Mouse (Mus musculus): ENCODE measurements around the gene 1700012A03Rik.

The 1700012A03Rik gene

GRCm38 (mm10) chr6:32093312-32093711, 43.3 kb downstream of the 1700012A03Rik start:
- DNase-seq (ENCODE audit: low spot score in 2 of 2), result no peak

GRCm38 (mm10) chr6:32105547-32106275, 55.7 kb downstream of the 1700012A03Rik start:
- no peak for DNase-seq (ENCODE audit: low spot score in 2 of 2)

All from urinary bladder, postnatal 36 days (tissue).